Mouse (Mus musculus): ENCODE data around the gene Klra5. TPM values are rescaled to one million over a fixed set of nuclear protein-coding genes. Genes with fewer than 3 reads are reported as not detected.
"Not testable (repeated sequence)": the region's sequence is repeated elsewhere in the genome, so short reads cannot be mapped to it uniquely, and the experiment has no call there.

The Klra5 gene
- polyA plus RNA-seq (2016; fragmentation: Nextera tagmentation; extraction: Ambion mirVana) = not detected in 2 replicates

GRCm38 (mm10) chr6:129917476-129917946 lies at the start of gene Klra5:
Gene Klra5, minus strand, starts transcription at chr6:129917650.
- not testable (repeated sequence) for H3K4me3 ChIP-seq (replicated peaks); H3K36me3 ChIP-seq; H3K9ac ChIP-seq (replicated peaks); H3K27ac ChIP-seq; H3K4me1 ChIP-seq (replicated peaks); ATAC-seq (ENCODE audit: insufficient number of reproducible peaks, insufficient read depth, low FRiP score, low TSS enrichment, low read depth); H3K4me2 ChIP-seq; H3K27me3 ChIP-seq
- H3K9me3 ChIP-seq = peaks cover 39% of the 10 kb centered on the region

DNA sequence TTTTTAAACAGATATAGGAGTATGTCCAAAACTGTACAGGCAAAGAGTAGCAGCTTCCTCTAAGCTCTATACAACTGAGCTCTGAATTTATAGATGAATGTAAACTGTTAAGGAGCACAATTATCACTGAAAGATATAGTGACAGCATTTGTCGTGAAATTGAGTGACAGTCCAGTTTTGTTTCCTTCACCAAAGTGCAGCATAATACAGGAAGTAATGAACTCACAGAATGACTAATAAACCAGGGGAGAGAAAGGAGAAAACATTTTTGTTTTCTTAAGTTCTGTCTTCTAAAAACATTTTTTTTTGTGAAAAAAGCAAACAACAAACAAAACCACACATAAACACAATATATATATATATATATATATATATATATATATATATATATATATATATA lies 454 bp downstream of the Klra5 start:
- no peaks in the 10 kb centered on the region for H3K4me1 ChIP-seq (replicated peaks)
- H3K36me3 ChIP-seq = no peaks in the 10 kb centered on the region
- ATAC-seq (ENCODE audit: insufficient number of reproducible peaks, insufficient read depth, low FRiP score, low TSS enrichment, low read depth) = no peak
- no peak overlapping the region for H3K9ac ChIP-seq (replicated peaks)
- no peaks in the 10 kb centered on the region for H3K27me3 ChIP-seq
- WGBS = 76% methylated on average over 1 of the region's 1 CpGs
- no peak overlapping the region for H3K4me2 ChIP-seq
- peaks cover 36% of the 10 kb centered on the region for H3K9me3 ChIP-seq
- H3K4me3 ChIP-seq (replicated peaks) = no peak overlapping the region
- H3K27ac ChIP-seq = no peak overlapping the region

DNA sequence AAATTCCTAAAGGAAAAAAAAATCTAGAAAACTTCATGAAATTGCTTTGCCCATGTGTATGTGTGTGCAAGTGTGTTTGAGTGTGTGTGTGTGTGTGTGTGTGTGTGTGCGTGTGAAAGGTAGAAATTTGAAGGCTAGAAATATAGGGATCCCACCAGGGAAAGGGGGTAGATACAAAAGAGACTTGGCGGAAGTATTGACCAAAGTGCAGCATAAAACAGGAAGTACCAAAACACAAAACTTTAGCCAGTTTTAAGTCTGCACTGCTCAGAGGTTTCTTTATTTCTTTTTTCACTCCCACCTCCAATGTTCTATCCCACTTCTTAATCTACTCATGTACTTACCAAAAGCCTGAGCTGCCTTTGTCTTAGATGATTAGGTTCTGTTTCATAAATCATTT lies 34.9 kb downstream of the Klra5 start:
- H3K27ac ChIP-seq = no peak overlapping the region
- H3K9ac ChIP-seq (replicated peaks) = no peak overlapping the region
- no peak overlapping the region for H3K4me2 ChIP-seq
- H3K4me3 ChIP-seq (replicated peaks) = no peak overlapping the region
- H3K4me1 ChIP-seq (replicated peaks) = no peaks in the 10 kb centered on the region
- ATAC-seq (ENCODE audit: insufficient number of reproducible peaks, insufficient read depth, low FRiP score, low TSS enrichment, low read depth) = no peak
- WGBS = 77% methylated on average over 2 of the region's 2 CpGs
- H3K36me3 ChIP-seq = no peaks in the 10 kb centered on the region
- peaks cover 30% of the 10 kb centered on the region for H3K9me3 ChIP-seq
- no peaks in the 10 kb centered on the region for H3K27me3 ChIP-seq

DNA sequence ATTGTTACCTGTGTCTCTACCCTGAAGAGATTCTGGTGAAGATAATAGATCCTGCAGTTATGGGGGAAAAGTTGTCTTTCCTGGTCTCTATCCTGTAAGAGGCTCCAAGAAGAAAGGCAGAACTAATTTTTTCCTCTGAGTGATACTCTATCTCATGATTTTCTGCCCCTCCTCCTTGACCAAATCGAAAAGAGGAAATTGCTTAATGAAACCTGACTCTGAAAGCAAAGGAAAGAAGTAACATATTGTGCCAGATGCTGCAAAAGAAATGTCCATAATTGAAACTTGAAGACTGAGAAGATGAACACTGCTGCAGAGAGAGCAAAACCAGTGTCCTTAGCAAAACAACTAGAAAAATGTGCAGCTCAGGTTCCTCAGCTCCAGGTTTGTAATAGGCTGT lies 40.9 kb downstream of the Klra5 start, which contains the start of gene Klra17:
Klra17 (minus strand) TSS at position 124 of the 400 bp plus-strand sequence.
- 44% methylated on average over 1 of the region's 1 CpGs for WGBS
- Histone ChIP-seq H3K4me1 (replicated peaks) (no peaks in the 10 kb centered on the region), H3K9me3 (peaks cover 22% of the 10 kb centered on the region), H3K4me3 (replicated peaks) (no peak within 1 kb of the TSS), H3K27ac (no peak within 1 kb of the TSS), H3K27me3 (no peaks in the 10 kb centered on the region), H3K9ac (replicated peaks) (no peak within 1 kb of the TSS), H3K36me3 (no peaks in the 10 kb centered on the region), H3K4me2 (no peak within 1 kb of the TSS)
- no peak for ATAC-seq (ENCODE audit: insufficient number of reproducible peaks, insufficient read depth, low FRiP score, low TSS enrichment, low read depth)

DNA sequence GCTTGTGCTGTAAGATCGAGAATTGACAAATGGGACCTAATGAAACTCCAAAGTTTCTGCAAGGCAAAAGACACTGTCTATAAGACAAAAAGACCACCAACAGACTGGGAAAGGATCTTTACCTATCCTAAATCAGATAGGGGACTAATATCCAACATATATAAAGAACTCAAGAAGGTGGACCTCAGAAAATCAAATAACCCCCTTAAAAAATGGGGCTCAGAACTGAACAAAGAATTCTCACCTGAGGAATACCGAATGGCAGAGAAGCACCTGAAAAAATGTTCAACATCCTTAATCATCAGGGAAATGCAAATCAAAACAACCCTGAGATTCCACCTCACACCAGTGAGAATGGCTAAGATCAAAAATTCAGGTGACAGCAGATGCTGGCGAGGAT lies 55.1 kb downstream of the Klra5 start, which contains the start of gene Gm17631:
Gm17631 (plus strand) TSS at position 301 of the 400 bp plus-strand sequence.
- not testable (repeated sequence) for H3K4me1 ChIP-seq (replicated peaks); H3K27me3 ChIP-seq; H3K27ac ChIP-seq; H3K4me3 ChIP-seq (replicated peaks); ATAC-seq (ENCODE audit: insufficient number of reproducible peaks, insufficient read depth, low FRiP score, low TSS enrichment, low read depth); H3K9ac ChIP-seq (replicated peaks); H3K36me3 ChIP-seq; H3K4me2 ChIP-seq
- H3K9me3 ChIP-seq = peaks cover 11% of the 10 kb centered on the region; the same call in 1 of the 2 replicates
- no CpG with 5 or more reads among the region's 3 CpGs for whole genome bisulfite sequencing

Other genes with a start within 250 kb of the Klra5 start
- not detected in 2 replicates for gene Klrc1, start 238.7 kb downstream of the Klra5 start, polyA plus RNA-seq (2016; fragmentation: Nextera tagmentation; extraction: Ambion mirVana)
- not detected in 2 replicates for gene Klri1, start 200.5 kb downstream of the Klra5 start, polyA plus RNA-seq (2016; fragmentation: Nextera tagmentation; extraction: Ambion mirVana)
- not detected in 2 replicates for gene Klri2, start 177.2 kb downstream of the Klra5 start, polyA plus RNA-seq (2016; fragmentation: Nextera tagmentation; extraction: Ambion mirVana)
- not detected in 2 replicates for gene Gm156, start 133.4 kb downstream of the Klra5 start, polyA plus RNA-seq (2016; fragmentation: Nextera tagmentation; extraction: Ambion mirVana)
- not detected in 2 replicates for gene Gm17631, start 55.0 kb downstream of the Klra5 start, polyA plus RNA-seq (2016; fragmentation: Nextera tagmentation; extraction: Ambion mirVana)
- not detected in 2 replicates for gene Klra17, start 41.0 kb downstream of the Klra5 start, polyA plus RNA-seq (2016; fragmentation: Nextera tagmentation; extraction: Ambion mirVana)
- gene Klra6, start 109.3 kb upstream of the Klra5 start, polyA plus RNA-seq (2016; fragmentation: Nextera tagmentation; extraction: Ambion mirVana) = not detected in 2 replicates
- not detected in 2 replicates for gene Klra4, start 149.6 kb upstream of the Klra5 start, polyA plus RNA-seq (2016; fragmentation: Nextera tagmentation; extraction: Ambion mirVana)
- not detected in 2 replicates for gene Klra8, start 212.2 kb upstream of the Klra5 start, polyA plus RNA-seq (2016; fragmentation: Nextera tagmentation; extraction: Ambion mirVana)